ENCODE assay signal across 10 mouse cellular contexts in the genomic region with DNA sequence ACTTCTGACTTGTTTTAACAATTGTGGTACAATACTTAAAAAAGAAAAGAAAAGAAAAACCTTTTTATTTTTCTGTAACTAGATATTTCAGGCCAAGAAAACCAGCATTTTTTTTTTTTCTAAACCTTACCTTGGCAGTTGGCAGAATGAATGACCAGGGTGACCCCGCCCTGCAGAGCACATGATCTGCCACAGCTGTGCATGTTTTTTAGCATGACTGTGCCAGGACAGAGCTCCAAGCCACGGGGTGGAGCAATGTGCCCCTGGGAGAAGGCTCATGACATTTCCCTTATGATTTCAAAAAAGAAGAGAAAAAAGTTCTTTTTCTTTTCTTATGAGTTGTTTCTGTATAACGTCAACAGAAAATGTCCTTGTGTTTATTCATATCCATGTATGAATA. TPM values are rescaled to one million over a fixed set of nuclear protein-coding genes. Genes with fewer than 3 reads are reported as not detected.
DNase-seq lines count a peak whose midpoint lies in the region; ATAC-seq and TF ChIP-seq lines count a peak whose summit lies in the region.
"Had no signal": no experiment of that assay in that cellular context is flagged by ENCODE, and none has a peak within 500 bp of the region (broad histone marks: within the 10 kb centered on the region; RNA-seq: fewer than 3 reads in every experiment).

No protein-coding gene starts in this region.

- peaks cover 2% of the 10 kb centered on the region; the same call in 1 of the 2 replicates for H3K36me3 ChIP-seq in kidney, embryonic 16.5 days (ENCODE audit: insufficient read depth, low read length)
- H3K36me3 ChIP-seq in embryonic facial prominence, embryonic 11.5 days (replicated peaks; ENCODE audit: control insufficient read depth, insufficient read depth, low read depth, low read length), result no peaks in the 10 kb centered on the region
- H3K36me3 ChIP-seq in myocyte (ENCODE audit: control insufficient read depth, insufficient read depth), result no peaks in the 10 kb centered on the region
- H3K36me3 ChIP-seq in hindbrain, embryonic 10.5 days, result peaks cover 2% of the 10 kb centered on the region
- H3K36me3 ChIP-seq in midbrain, embryonic 15.5 days (replicated peaks), result no peaks in the 10 kb centered on the region
- H3K36me3 ChIP-seq: hindbrain, embryonic 15.5 days had no signal

- no peak for TF ChIP-seq POLR2A in myocyte (IDR thresholded peaks at IDR 0.05; ENCODE audit: insufficient read length, low read depth)

- H3K9me3 ChIP-seq in kidney, embryonic 16.5 days (ENCODE audit: low read length), result no peaks in the 10 kb centered on the region
- H3K9me3 ChIP-seq in embryonic facial prominence, embryonic 11.5 days (replicated peaks; ENCODE audit: control insufficient read depth, low read length), result no peaks in the 10 kb centered on the region
- H3K9me3 ChIP-seq in hindbrain, embryonic 10.5 days, result no peaks in the 10 kb centered on the region
- no peaks in the 10 kb centered on the region for H3K9me3 ChIP-seq in midbrain, embryonic 15.5 days
- H3K9me3 ChIP-seq: hindbrain, embryonic 15.5 days had no signal

- no peak overlapping the region for H3K27ac ChIP-seq in kidney, embryonic 16.5 days (ENCODE audit: low read length)
- H3K27ac ChIP-seq in embryonic facial prominence, embryonic 11.5 days (replicated peaks; ENCODE audit: low read depth, low read length), result no peak overlapping the region
- H3K27ac ChIP-seq in hindbrain, embryonic 10.5 days, result no peak overlapping the region
- H3K27ac ChIP-seq in midbrain, embryonic 15.5 days, result no peak overlapping the region
- H3K27ac ChIP-seq: hindbrain, embryonic 15.5 days had no signal

- DNase-seq in kidney, adult 18-20 months, result peak; percentile 68
- peak; percentile 26 for DNase-seq in embryonic facial prominence, embryonic 11.5 days (ENCODE audit: low spot score)
- peak; percentile 74 to 79 for DNase-seq in kidney, adult 8-10 months
- DNase-seq in left cerebral cortex, adult 8-10 months (ENCODE audit: low spot score in 2 of 2), result no peak
- DNase-seq in hindbrain, embryonic 10.5 days (ENCODE audit: low spot score), result no peak

- no peaks in the 10 kb centered on the region for H3K27me3 ChIP-seq in kidney, embryonic 16.5 days (ENCODE audit: insufficient read depth, low read length)
- H3K27me3 ChIP-seq in embryonic facial prominence, embryonic 11.5 days (ENCODE audit: control insufficient read depth, insufficient read depth, low read length), result no peaks in the 10 kb centered on the region
- no peaks in the 10 kb centered on the region for H3K27me3 ChIP-seq in myocyte (ENCODE audit: control insufficient read depth, insufficient read depth, insufficient read length)
- no peaks in the 10 kb centered on the region for H3K27me3 ChIP-seq in hindbrain, embryonic 10.5 days (ENCODE audit: insufficient read depth, poor library complexity, severe bottlenecking)
- no peaks in the 10 kb centered on the region for H3K27me3 ChIP-seq in midbrain, embryonic 15.5 days (replicated peaks)
- H3K27me3 ChIP-seq: hindbrain, embryonic 15.5 days had no signal

- no peak overlapping the region for H3K4me2 ChIP-seq in kidney, embryonic 16.5 days (replicated peaks; ENCODE audit: low read depth, low read length)
- no peak overlapping the region for H3K4me2 ChIP-seq in embryonic facial prominence, embryonic 11.5 days (ENCODE audit: low read depth, low read length)
- peak overlapping the region; percentile 28 for H3K4me2 ChIP-seq in myocyte (ENCODE audit: low read depth)
- no peak overlapping the region for H3K4me2 ChIP-seq in midbrain, embryonic 15.5 days
- H3K4me2 ChIP-seq: hindbrain, embryonic 15.5 days had no signal

- peaks cover 20% of the 10 kb centered on the region for H3K79me2 ChIP-seq in myocyte (ENCODE audit: control insufficient read depth, insufficient read depth)

- 59% methylated on average over 3 of the region's 3 CpGs for WGBS in kidney, embryonic 16.5 days
- 48% methylated on average over 3 of the region's 3 CpGs for WGBS in embryonic facial prominence, embryonic 11.5 days
- 72% methylated on average over 3 of the region's 3 CpGs for WGBS in hindbrain, embryonic 10.5 days
- 74% methylated on average over 3 of the region's 3 CpGs for WGBS in midbrain, embryonic 15.5 days

- H3K9ac ChIP-seq in kidney, embryonic 16.5 days (replicated peaks; ENCODE audit: low read length), result no peak overlapping the region
- H3K9ac ChIP-seq in embryonic facial prominence, embryonic 11.5 days (replicated peaks; ENCODE audit: low read length), result no peak overlapping the region
- no peak overlapping the region for H3K9ac ChIP-seq in midbrain, embryonic 15.5 days
- H3K9ac ChIP-seq: hindbrain, embryonic 15.5 days had no signal

- no peak for ATAC-seq in kidney, embryonic 16.5 days (ENCODE audit: low FRiP score, low TSS enrichment)
- no peak for ATAC-seq in embryonic facial prominence, embryonic 11.5 days (replicated peaks; ENCODE audit: insufficient number of reproducible peaks, low FRiP score, low TSS enrichment, low read depth)
- ATAC-seq in midbrain, embryonic 15.5 days (replicated peaks), result no peak

- H3ac ChIP-seq in myocyte (ENCODE audit: control insufficient read depth, insufficient read length), result no peak overlapping the region

- H3K4me3 ChIP-seq in kidney, embryonic 16.5 days (ENCODE audit: low read length), result no peak overlapping the region
- no peak overlapping the region for H3K4me3 ChIP-seq in embryonic facial prominence, embryonic 11.5 days (ENCODE audit: low read depth, low read length)
- no peak overlapping the region for H3K4me3 ChIP-seq in myocyte
- H3K4me3 ChIP-seq in hindbrain, embryonic 10.5 days, result no peak overlapping the region
- no peak overlapping the region for H3K4me3 ChIP-seq in midbrain, embryonic 15.5 days
- H3K4me3 ChIP-seq: erythroblast, embryonic 14.5 days; hindbrain, embryonic 15.5 days had no signal

- H3K4me1 ChIP-seq in kidney, embryonic 16.5 days (ENCODE audit: insufficient read depth, low read length), result peaks cover 25% of the 10 kb centered on the region
- H3K4me1 ChIP-seq in embryonic facial prominence, embryonic 11.5 days (ENCODE audit: control insufficient read depth, insufficient read depth, low read length), result no peaks in the 10 kb centered on the region; the same call in 1 of the 2 replicates
- H3K4me1 ChIP-seq in hindbrain, embryonic 10.5 days (replicated peaks), result peaks cover 34% of the 10 kb centered on the region
- peaks cover 32% of the 10 kb centered on the region for H3K4me1 ChIP-seq in midbrain, embryonic 15.5 days

TF ChIP-seq in myocyte, 11 proteins besides CTCF, POLR2A, EP300 and RAD21:
- peak in 2 of 3 experiments; percentile 62 to 84 for TF ChIP-seq MYOD1 (IDR thresholded peaks at IDR 0.05; ENCODE audit: control insufficient read depth in 1 of 3, insufficient read length in 2 of 3, low read depth in 2 of 3)
- no peak for TF ChIP-seq REST (IDR thresholded peaks at IDR 0.05; ENCODE audit: insufficient read depth, insufficient read length)
- no peak for TF ChIP-seq SRF (IDR thresholded peaks at IDR 0.05; ENCODE audit: control insufficient read depth, insufficient read length, low read depth)
- TF ChIP-seq POLR2AphosphoS2 (IDR thresholded peaks at IDR 0.05; ENCODE audit: insufficient read length, low read depth), result peak; percentile 51
- TF ChIP-seq USF1 (IDR thresholded peaks at IDR 0.05; ENCODE audit: low read depth), result peak; percentile 71
- TF ChIP-seq TCF12 (IDR thresholded peaks at IDR 0.05; ENCODE audit: insufficient read depth, poor library complexity, severe bottlenecking), result no peak
- TF ChIP-seq TCF3 (IDR thresholded peaks at IDR 0.05; ENCODE audit: insufficient read length, low read depth), result no peak
- no peak for TF ChIP-seq E2F4 (IDR thresholded peaks at IDR 0.05; ENCODE audit: insufficient read depth)
- peak; percentile 14 for TF ChIP-seq MAX (IDR thresholded peaks at IDR 0.05; ENCODE audit: low read depth)
- no peak for TF ChIP-seq CEBPB (IDR thresholded peaks at IDR 0.05; ENCODE audit: insufficient read depth, poor library complexity, severe bottlenecking)
- TF ChIP-seq MYOG (IDR thresholded peaks at IDR 0.05; ENCODE audit: control insufficient read depth in 1 of 3, insufficient read depth in 1 of 3, insufficient read length in 2 of 3, low read depth in 2 of 3), result peak; percentile 11 to 88 (median 22)

RNA-seq across cellular contexts. Expression of a gene that starts 5.1 kb away (rescaled TPM):
- 112 and 113 TPM in 2 replicates for polyA plus RNA-seq in kidney, embryonic 16.5 days (2015; fragmentation: Nextera tagmentation; extraction: Ambion mirVana)
- 98.5 and 104 TPM in 2 replicates for polyA plus RNA-seq in embryonic facial prominence, embryonic 11.5 days (2014; fragmentation: Nextera tagmentation; extraction: Ambion mirVana)
- polyA plus RNA-seq in myocyte (2012; fragmentation: generic; extraction: Trizol), result 81.3 TPM
- total RNA-seq in left cerebral cortex, adult 8-10 months (2022), result 10 to 100 TPM; 61.7 to 70.5 (median 69.1) TPM
- 73.4 and 96.5 TPM in 2 replicates for polyA plus RNA-seq in hindbrain, embryonic 10.5 days (2016; fragmentation: Nextera tagmentation; extraction: Ambion mirVana)
- polyA plus RNA-seq in midbrain, embryonic 15.5 days (2015; fragmentation: Nextera tagmentation; extraction: Ambion mirVana), result 64.7 and 67.1 TPM in 2 replicates

RNA-seq across cellular contexts. Expression of a gene that starts 5.3 kb away (rescaled TPM):
- 7.4 and 8.1 TPM in 2 replicates for polyA plus RNA-seq in kidney, embryonic 16.5 days (2015; fragmentation: Nextera tagmentation; extraction: Ambion mirVana)
- polyA plus RNA-seq in embryonic facial prominence, embryonic 11.5 days (2014; fragmentation: Nextera tagmentation; extraction: Ambion mirVana), result 20.7 and 21.4 TPM in 2 replicates
- 25.5 TPM for polyA plus RNA-seq in myocyte (2012; fragmentation: generic; extraction: Trizol)
- total RNA-seq in left cerebral cortex, adult 8-10 months (2022), result 10 to 100 TPM; 22.3 to 26.4 (median 24.2) TPM
- 11.7 and 15.2 TPM in 2 replicates for polyA plus RNA-seq in hindbrain, embryonic 10.5 days (2016; fragmentation: Nextera tagmentation; extraction: Ambion mirVana)
- 10.1 and 12.1 TPM in 2 replicates for polyA plus RNA-seq in midbrain, embryonic 15.5 days (2015; fragmentation: Nextera tagmentation; extraction: Ambion mirVana)

Comparison
In these comparisons a context has a peak if more than half of its experiments do, and no peak if none do; other contexts are left out.
1. DNase-seq: peak in kidney, adult 18-20 months (single experiment), embryonic facial prominence, embryonic 11.5 days (single experiment) and kidney, adult 8-10 months (2 of 2); none in left cerebral cortex, adult 8-10 months (0 of 2) and hindbrain, embryonic 10.5 days (single experiment).